Mouse (Mus musculus): ENCODE results near the gene Gm20683. TPM values are rescaled to one million over a fixed set of nuclear protein-coding genes. Genes with fewer than 3 reads are reported as not detected.
A peak's percentile ranks its signal among the peaks of the same experiment; 100 is the strongest.

Gm20683 gene
- polyA plus RNA-seq, 1 experiment from 2014 or later = 1.6 TPM

DNA sequence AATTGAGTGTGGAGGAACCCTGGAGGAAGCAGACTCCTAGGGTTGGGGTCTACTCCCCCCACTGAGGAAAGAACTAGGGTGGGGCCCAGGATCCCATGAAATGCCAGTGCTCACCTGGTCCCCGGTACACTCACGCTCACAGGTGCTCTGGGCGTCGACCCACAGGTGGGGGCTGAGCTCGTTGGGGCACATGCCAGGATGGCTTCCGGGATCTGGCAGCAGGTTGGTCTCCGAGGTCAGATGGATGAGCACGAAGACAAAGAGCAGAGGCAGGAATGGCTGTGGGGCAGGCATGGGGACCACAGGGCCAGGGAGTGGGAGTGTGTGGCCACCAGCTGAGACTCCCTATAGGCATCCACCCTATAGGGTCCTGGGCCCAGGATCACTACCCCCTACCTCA lies 38.2 kb upstream of the Gm20683 start:
- Histone ChIP-seq H3K4me3 (no peak overlapping the region), H3K36me3 (peaks cover 49% of the 10 kb centered on the region), H3K9me3 (replicated peaks) (no peaks in the 10 kb centered on the region), H3K4me2 (no peak overlapping the region), H3K27ac (ENCODE audit: poor library complexity, severe bottlenecking) (no peak overlapping the region), H3K4me1 (replicated peaks) (peaks cover 43% of the 10 kb centered on the region), H3K27me3 (replicated peaks) (no peaks in the 10 kb centered on the region), H3K9ac (no peak overlapping the region; the same call in 1 of the 2 replicates)
- 86% methylated on average over 8 of the region's 8 CpGs for WGBS
- no peak for ATAC-seq (ENCODE audit: insufficient number of reproducible peaks, low FRiP score)

- 66% methylated on average over 4 of the region's 4 CpGs for WGBS
- no peak overlapping the region for H3K4me2 ChIP-seq
- H3K9ac ChIP-seq = no peak overlapping the region
- peaks cover 45% of the 10 kb centered on the region for H3K36me3 ChIP-seq
- no peaks in the 10 kb centered on the region for H3K27me3 ChIP-seq (replicated peaks)
- H3K27ac ChIP-seq (ENCODE audit: poor library complexity, severe bottlenecking) = no peak overlapping the region
- H3K9me3 ChIP-seq (replicated peaks) = no peaks in the 10 kb centered on the region
- no peak overlapping the region for H3K4me3 ChIP-seq
- peaks cover 45% of the 10 kb centered on the region for H3K4me1 ChIP-seq (replicated peaks)
- no peak for ATAC-seq (ENCODE audit: insufficient number of reproducible peaks, low FRiP score)
Observed at GRCm38 (mm10) chr17:25879261-25879660, 37.7 kb upstream of the Gm20683 start.

GRCm38 (mm10) chr17:25878611-25879180 lies 37.1 kb upstream of the Gm20683 start:
- no peak overlapping the region for H3K27ac ChIP-seq (ENCODE audit: poor library complexity, severe bottlenecking)
- no peak overlapping the region for H3K4me2 ChIP-seq
- peaks cover 39% of the 10 kb centered on the region for H3K36me3 ChIP-seq
- peaks cover 51% of the 10 kb centered on the region for H3K4me1 ChIP-seq (replicated peaks)
- no peak overlapping the region for H3K4me3 ChIP-seq
- no peak overlapping the region for H3K9ac ChIP-seq
- H3K9me3 ChIP-seq (replicated peaks) = no peaks in the 10 kb centered on the region
- H3K27me3 ChIP-seq (replicated peaks) = no peaks in the 10 kb centered on the region
- ATAC-seq (ENCODE audit: insufficient number of reproducible peaks, low FRiP score) = no peak
- WGBS = 93% methylated on average over 19 of the region's 19 CpGs

DNA sequence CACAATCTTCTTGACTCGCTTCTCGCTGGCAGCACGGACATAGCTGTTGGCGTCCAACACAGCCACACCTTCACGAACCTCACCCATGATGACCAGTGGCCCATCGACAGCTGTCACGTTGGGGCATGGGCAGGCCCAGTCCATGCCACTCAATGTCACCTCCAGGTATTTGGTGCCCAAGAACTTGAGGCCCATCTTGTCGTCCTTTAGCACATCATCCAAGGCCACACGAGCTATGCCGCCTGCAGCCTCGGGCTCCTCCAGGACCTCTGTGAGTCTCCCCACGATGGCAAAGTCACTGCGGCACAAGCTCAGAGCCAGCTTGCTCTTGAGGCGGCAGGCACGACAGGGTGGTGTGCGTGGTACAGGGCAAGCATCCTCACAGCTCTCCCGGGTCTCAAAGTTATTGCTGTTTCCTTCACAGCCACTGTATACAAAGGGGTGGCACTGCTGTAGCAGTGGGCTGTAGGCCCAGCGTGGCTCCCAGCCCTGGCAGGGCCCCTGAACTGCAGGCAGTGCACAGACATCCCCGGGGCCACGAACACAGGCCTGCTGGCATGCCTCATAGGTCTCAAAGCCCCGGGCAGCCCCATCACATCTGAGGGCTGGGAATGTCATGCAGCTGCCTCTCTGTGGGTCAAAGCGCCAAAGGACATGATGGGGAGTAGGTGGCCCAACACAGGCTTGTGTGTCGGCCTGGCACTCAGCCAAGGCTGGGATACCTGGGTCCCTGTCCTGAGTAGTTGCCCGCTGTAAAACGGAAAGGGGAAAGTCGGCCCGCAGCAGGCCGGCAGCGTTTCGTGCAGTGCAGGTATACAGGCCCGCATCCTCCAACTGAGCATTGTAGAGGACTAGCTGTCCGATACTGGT lies 36.4 kb upstream of the Gm20683 start:
- no peak overlapping the region for H3K27ac ChIP-seq (ENCODE audit: poor library complexity, severe bottlenecking)
- H3K9ac ChIP-seq = no peak overlapping the region
- H3K36me3 ChIP-seq = peaks cover 32% of the 10 kb centered on the region
- H3K4me1 ChIP-seq (replicated peaks) = peaks cover 51% of the 10 kb centered on the region
- ATAC-seq (ENCODE audit: insufficient number of reproducible peaks, low FRiP score) = no peak
- H3K4me3 ChIP-seq = no peak overlapping the region
- 90% methylated on average over 32 of the region's 32 CpGs for WGBS
- no peaks in the 10 kb centered on the region for H3K27me3 ChIP-seq (replicated peaks)
- H3K4me2 ChIP-seq = no peak overlapping the region
- no peaks in the 10 kb centered on the region for H3K9me3 ChIP-seq (replicated peaks)

GRCm38 (mm10) chr17:25877025-25877424 lies 35.5 kb upstream of the Gm20683 start:
- Histone ChIP-seq H3K36me3 (peaks cover 23% of the 10 kb centered on the region), H3K4me3 (no peak overlapping the region), H3K9me3 (replicated peaks) (no peaks in the 10 kb centered on the region), H3K27ac (ENCODE audit: poor library complexity, severe bottlenecking) (no peak overlapping the region), H3K4me1 (replicated peaks) (peaks cover 44% of the 10 kb centered on the region), H3K27me3 (replicated peaks) (no peaks in the 10 kb centered on the region), H3K4me2 (no peak overlapping the region), H3K9ac (no peak overlapping the region)
- ATAC-seq (ENCODE audit: insufficient number of reproducible peaks, low FRiP score) = no peak
- WGBS = 73% methylated on average over 3 of the region's 3 CpGs

DNA sequence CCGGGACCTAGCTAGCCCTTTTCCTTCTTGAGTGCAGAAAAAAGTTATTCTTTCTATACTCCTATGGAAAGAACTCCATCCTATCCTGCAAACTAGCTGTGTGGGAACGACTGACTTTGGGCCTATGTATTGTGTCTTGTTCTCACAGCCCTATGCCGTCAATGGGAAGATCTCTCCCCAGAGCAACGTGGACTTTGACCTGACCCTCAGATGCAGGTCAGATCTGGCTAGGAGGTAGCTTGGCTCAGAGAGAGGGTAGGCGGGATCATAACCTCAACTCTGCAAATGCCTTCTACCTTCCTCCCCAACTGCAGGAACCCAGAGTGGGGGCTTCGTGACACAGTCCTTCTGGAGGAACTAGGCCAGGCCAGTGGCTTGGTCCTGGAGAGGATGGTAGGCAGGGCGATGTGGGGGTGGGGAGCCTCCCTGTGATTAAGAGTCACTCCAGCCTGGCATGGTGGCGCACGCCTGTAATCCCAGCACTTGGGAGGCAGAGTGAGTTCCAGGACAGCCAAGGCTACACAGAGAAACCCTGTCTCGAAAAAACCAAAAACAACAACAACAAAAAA lies 34.9 kb upstream of the Gm20683 start:
- Histone ChIP-seq H3K36me3 (peaks cover 22% of the 10 kb centered on the region), H3K4me3 (peak overlapping the region; percentile 88), H3K27me3 (replicated peaks) (no peaks in the 10 kb centered on the region), H3K4me2 (peak overlapping the region; percentile 94), H3K27ac (ENCODE audit: poor library complexity, severe bottlenecking) (no peak overlapping the region), H3K4me1 (replicated peaks) (peaks cover 39% of the 10 kb centered on the region), H3K9me3 (replicated peaks) (no peaks in the 10 kb centered on the region), H3K9ac (peak overlapping the region; percentile 83)
- no peak for ATAC-seq (ENCODE audit: insufficient number of reproducible peaks, low FRiP score)
- WGBS = 73% methylated on average over 10 of the region's 10 CpGs

DNA sequence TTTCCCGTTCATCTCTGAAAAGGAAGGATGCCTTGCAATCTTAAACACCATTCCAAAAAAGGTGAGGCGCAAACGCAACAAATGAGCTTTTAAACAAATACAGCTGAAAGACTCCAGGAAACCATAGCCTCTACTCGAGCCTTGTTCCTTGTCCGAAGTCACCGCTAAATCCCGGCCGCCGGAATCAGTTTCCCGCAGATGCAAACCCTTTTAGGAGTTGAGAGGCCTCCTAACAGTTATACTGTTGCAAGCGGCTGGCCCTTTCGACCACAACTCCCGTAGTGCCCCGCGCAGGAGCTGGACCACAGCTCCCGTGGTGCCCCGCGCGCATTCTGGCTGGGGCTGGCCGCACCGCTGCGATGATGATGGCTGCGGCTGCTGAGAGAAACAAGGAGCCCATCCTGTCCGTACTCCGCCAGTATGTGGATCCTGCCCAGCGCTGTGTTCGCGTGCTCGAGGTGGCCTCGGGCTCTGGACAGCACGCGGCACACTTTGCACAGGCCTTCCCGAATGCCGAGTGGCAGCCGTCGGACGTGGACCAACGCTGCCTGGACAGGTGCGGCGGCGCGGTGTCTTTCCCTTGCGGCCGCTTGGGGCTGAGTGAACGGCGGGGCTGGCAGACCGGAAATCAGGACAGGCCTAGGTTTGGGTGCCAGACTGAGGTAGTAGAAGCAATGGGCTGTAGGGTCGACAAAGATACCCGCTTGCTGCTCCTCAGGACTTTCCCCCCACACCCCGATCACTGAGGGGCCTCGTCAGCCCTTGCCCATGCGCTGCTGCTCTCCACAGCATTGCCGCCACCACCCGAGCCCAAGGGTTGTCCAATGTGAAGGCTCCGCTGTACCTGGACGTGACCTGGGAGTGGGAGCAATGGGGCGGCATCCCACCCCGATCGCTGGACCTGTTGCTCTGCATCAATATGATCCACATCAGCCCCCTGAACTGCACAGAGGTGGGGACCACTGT lies 33.9 kb upstream of the Gm20683 start:
- Histone ChIP-seq H3K27ac (ENCODE audit: poor library complexity, severe bottlenecking) (peak overlapping the region; percentile 87), H3K4me1 (replicated peaks) (peaks cover 30% of the 10 kb centered on the region), H3K4me3 (peak overlapping the region; percentile 88), H3K9ac (peak overlapping the region; percentile 83), H3K9me3 (replicated peaks) (no peaks in the 10 kb centered on the region), H3K36me3 (peaks cover 22% of the 10 kb centered on the region), H3K27me3 (replicated peaks) (no peaks in the 10 kb centered on the region), H3K4me2 (peak overlapping the region; percentile 94)
- peak; percentile 88 for ATAC-seq (ENCODE audit: insufficient number of reproducible peaks, low FRiP score)
- WGBS = 1% methylated on average over 59 of the region's 59 CpGs

GRCm38 (mm10) chr17:25874721-25875170 lies 33.2 kb upstream of the Gm20683 start, which contains the start of gene Mettl26:
Gene Mettl26 (plus strand): TSS chr17:25875074.
- H3K4me3 ChIP-seq = peak within 1 kb of the TSS; percentile 88
- H3K36me3 ChIP-seq = peaks cover 21% of the 10 kb centered on the region
- no peaks in the 10 kb centered on the region for H3K27me3 ChIP-seq (replicated peaks)
- H3K4me1 ChIP-seq (replicated peaks) = peaks cover 25% of the 10 kb centered on the region
- WGBS = under 1% methylated on average over 25 of the region's 25 CpGs
- peak within 1 kb of the TSS; percentile 87 for H3K27ac ChIP-seq (ENCODE audit: poor library complexity, severe bottlenecking)
- no peaks in the 10 kb centered on the region for H3K9me3 ChIP-seq (replicated peaks)
- peak within 1 kb of the TSS; percentile 94 for H3K4me2 ChIP-seq
- H3K9ac ChIP-seq = peak within 1 kb of the TSS; percentile 83
- peak; percentile 78 for ATAC-seq (ENCODE audit: insufficient number of reproducible peaks, low FRiP score)

- Histone ChIP-seq H3K4me2 (peak overlapping the region; percentile 94), H3K27me3 (replicated peaks) (no peaks in the 10 kb centered on the region), H3K4me1 (replicated peaks) (peaks cover 25% of the 10 kb centered on the region), H3K27ac (ENCODE audit: poor library complexity, severe bottlenecking) (peak overlapping the region; percentile 87), H3K9me3 (replicated peaks) (no peaks in the 10 kb centered on the region), H3K9ac (peak overlapping the region; percentile 83), H3K4me3 (peak overlapping the region; percentile 88), H3K36me3 (peaks cover 17% of the 10 kb centered on the region)
- no peak for ATAC-seq (ENCODE audit: insufficient number of reproducible peaks, low FRiP score)
- 9% methylated on average over 14 of the region's 14 CpGs for WGBS
Observed at GRCm38 (mm10) chr17:25874148-25874720, 32.7 kb upstream of the Gm20683 start.

- Histone ChIP-seq H3K36me3 (peaks cover 11% of the 10 kb centered on the region), H3K4me3 (peak overlapping the region; percentile 88), H3K4me1 (replicated peaks) (peaks cover 31% of the 10 kb centered on the region), H3K4me2 (peak overlapping the region; percentile 94), H3K9me3 (replicated peaks) (no peaks in the 10 kb centered on the region), H3K27me3 (replicated peaks) (no peaks in the 10 kb centered on the region), H3K27ac (ENCODE audit: poor library complexity, severe bottlenecking) (peak overlapping the region; percentile 87; the same call in 1 of the 2 replicates), H3K9ac (peak overlapping the region; percentile 83; the same call in 1 of the 2 replicates)
- no peak for ATAC-seq (ENCODE audit: insufficient number of reproducible peaks, low FRiP score)
- 75% methylated on average over 11 of the region's 11 CpGs for whole genome bisulfite sequencing
Observed at GRCm38 (mm10) chr17:25873405-25874147, 32.0 kb upstream of the Gm20683 start.
